Mouse (Mus musculus) layer of hippocampus, adult 2 months (tissue): Measurements from ENCODE around the gene Tmem50b. TPM values are rescaled to one million over a fixed set of nuclear protein-coding genes. Genes with fewer than 3 reads are reported as not detected.

Experiments used
- DNase-seq, 2 experiments: peaks; one replicate each; pipeline ENCODE4 v3.0.0; 2022; ENCODE audit warnings: low spot score in 2 of 2
- H3K27ac ChIP-seq: fragments of 200-600 bp; 2 replicates; pipeline ENCODE4 v1.8.1; 2022
- H3K4me3 ChIP-seq: fragments of 200-600 bp; 2 replicates; pipeline ENCODE4 v1.8.1; 2022; ENCODE audit warnings: mild to moderate bottlenecking
- CTCF ChIP-seq: fragments of 200-600 bp; conservative IDR thresholded peaks from 2 replicates; pipeline ENCODE4 v1.8.1; 2022; ENCODE audit warnings: antibody characterized with exemption, mild to moderate bottlenecking, moderate library complexity
- total RNA-seq, 2 experiments: library from RNA; stranded (reverse); gene quantifications; 2 replicates each; pipeline ENCODE4 v1.2.3; 2021

Gene Tmem50b
- total RNA-seq, 2 experiments from 2014 or later: 97.3 to 104 TPM

DNA sequence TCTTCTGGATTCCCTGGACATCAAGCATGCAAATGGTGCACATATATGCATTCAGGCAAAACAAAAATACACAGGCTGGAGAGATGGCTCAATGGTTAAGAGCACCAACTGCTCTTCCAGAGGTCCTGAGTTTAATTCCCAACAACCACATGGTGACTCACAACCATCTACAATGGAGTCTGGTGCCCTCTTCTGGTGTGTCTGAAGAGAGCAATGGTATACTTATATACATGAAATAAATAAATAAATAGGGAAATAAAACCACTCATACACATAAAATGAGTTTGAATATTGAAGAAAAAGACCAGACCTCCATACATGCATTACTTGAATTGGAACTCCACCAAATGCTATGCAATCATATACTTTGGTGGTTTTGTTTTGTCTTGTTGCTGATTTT, 1.6 kb upstream of the Tmem50b start:
- H3K27ac ChIP-seq: no peak overlapping the region
- DNase-seq: no peak
- peak; percentile 58 for TF ChIP-seq CTCF
- no peak overlapping the region for H3K4me3 ChIP-seq

- DNase-seq: peak; percentile 13 to 30
- Histone ChIP-seq H3K27ac (peak overlapping the region; percentile 95), H3K4me3 (peak overlapping the region; percentile 85)
- TF ChIP-seq CTCF: no peak
Observed at GRCm38 (mm10) chr16:91596779-91597671, 575 bp downstream of the Tmem50b start.

DNA sequence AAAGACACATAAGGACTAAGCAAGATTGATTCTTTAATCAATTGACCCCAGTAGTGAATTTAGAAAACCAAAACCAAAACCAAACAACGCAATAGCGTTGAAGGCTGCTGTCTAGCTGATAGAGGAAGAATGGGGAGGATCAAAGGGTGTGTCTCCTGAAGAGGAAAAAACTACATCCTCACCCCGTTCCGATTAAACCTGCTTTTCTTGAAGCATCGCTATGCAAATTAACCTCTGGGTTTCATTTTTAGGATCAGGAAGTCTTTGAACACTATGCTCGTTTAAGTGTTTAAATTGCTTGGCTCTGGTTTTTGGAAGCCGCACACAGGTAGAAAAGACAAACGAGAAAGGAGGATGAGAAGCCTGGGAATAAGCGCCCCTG, 1.2 kb downstream of the Tmem50b start:
- DNase-seq: no peak
- TF ChIP-seq CTCF: no peak
- Histone ChIP-seq H3K4me3 (peak overlapping the region; percentile 85), H3K27ac (no peak overlapping the region)

DNA sequence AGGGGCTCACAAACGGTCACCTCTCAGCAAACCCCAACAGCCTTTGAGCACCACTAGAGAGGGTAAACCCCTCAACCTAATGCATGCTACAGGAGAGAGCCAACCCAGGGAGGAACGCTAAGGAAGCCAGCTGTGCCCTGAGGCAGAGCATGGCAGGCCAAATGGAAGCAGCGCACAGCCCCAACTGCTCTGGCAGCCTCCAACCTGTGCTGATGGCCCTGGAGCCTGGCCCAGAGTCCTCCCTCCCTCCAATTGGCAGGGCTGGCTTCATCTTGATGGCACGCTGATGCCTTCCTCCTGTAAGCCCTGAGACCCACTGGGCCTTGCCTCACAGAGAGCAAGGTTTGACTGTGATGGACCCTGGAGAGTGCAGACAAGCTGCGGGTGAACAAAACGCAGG, 2.5 kb downstream of the Tmem50b start:
- Histone ChIP-seq H3K27ac (peak overlapping the region; percentile 3), H3K4me3 (no peak overlapping the region; the same call in 1 of the 2 replicates)
- DNase-seq: peak; percentile 24 to 49
- TF ChIP-seq CTCF: no peak

GRCm38 (mm10) chr16:91593262-91593661, 4.3 kb downstream of the Tmem50b start:
- DNase-seq: no peak
- H3K4me3 ChIP-seq: no peak overlapping the region
- no peak overlapping the region for H3K27ac ChIP-seq
- 0 out of 2 replicates have a peak, but pooled peaks have one; percentile 10 for TF ChIP-seq CTCF

GRCm38 (mm10) chr16:91592162-91592561, 5.4 kb downstream of the Tmem50b start:
- no peak overlapping the region for H3K27ac ChIP-seq
- H3K4me3 ChIP-seq: no peak overlapping the region
- DNase-seq: no peak
- no peak for TF ChIP-seq CTCF

DNA sequence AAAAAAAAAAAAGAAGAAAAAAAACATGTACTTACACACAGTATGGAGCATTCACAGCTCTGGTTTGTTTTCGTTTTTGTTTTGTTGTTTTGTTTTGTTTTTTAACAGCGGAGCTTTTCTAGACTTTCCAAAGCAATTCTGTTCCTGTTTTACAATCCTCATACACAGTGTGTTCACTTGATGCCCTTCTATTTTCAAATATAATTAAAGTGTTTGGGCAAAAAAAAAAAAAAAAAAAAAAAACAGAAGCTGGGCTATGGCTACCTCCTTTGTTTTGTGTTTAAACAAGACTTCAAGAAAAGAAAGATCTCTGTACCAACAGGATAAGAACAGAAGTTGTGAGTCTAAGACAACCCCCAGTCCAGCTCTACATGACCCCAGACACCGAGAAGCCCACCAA, 8.9 kb downstream of the Tmem50b start:
- no peak for DNase-seq
- no peak for TF ChIP-seq CTCF
- Histone ChIP-seq H3K4me3 (no peak overlapping the region), H3K27ac (no peak overlapping the region)

DNA sequence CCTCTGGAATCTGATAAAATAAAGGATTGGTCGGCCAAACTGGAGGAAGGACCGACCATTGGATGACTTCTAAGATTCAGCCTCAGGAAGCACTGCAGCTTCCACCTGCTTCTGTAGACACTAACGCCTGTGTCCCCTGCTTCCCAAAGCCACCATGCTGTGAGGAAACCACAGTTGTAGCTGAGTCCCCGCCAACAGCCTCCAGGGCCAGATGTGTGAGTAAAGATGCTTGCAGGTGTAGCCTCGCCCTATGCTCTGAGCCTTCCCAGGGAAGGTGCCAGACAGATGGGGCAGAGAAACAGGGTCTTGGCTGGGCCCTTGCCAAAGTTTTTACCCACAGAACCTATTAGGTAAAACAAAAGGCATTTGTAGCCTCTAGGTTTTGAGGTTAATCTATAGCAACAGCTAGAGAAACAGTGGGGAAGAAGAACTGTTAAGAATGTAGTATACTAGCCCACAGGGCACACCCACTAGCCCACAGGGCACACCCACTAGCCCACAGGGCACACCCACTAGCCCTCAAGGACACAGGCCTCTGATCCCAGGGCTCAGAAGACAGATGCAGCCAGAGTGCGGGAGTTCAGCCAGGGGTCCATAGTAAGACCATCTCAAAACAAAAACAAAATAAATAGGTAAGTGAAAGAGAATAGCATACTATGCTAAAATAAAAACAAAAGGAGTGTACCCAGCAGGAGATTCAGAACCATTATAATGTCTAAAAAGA, 9.7 kb downstream of the Tmem50b start:
- TF ChIP-seq CTCF: no peak
- no peak overlapping the region for H3K27ac ChIP-seq
- DNase-seq: no peak
- no peak overlapping the region for H3K4me3 ChIP-seq

DNA sequence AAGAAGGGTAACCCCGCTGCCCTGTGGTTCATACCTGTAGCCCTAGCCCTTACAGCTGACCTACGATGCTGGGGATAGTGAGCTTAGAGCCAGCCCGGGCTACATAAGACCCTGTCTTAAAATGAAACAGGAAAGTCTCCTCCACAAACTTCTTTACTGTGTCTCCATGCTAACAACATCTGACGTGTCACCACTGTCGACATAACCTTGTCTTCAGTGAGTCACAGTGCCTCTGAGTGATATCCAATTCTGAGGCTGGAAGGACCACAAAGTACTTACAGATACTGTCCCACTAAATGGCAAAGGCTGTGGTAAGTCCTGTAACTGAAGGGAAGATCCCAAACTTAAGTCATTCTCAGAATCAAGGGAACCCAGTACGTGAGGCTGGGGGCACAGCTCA, 11.4 kb downstream of the Tmem50b start:
- TF ChIP-seq CTCF: no peak
- Histone ChIP-seq H3K27ac (no peak overlapping the region), H3K4me3 (no peak overlapping the region)
- DNase-seq: no peak

- H3K27ac ChIP-seq: no peak overlapping the region
- no peak for DNase-seq
- TF ChIP-seq CTCF: no peak
- H3K4me3 ChIP-seq: no peak overlapping the region
Observed at GRCm38 (mm10) chr16:91585617-91586016, 12.0 kb downstream of the Tmem50b start.

GRCm38 (mm10) chr16:91582307-91582706, 15.3 kb downstream of the Tmem50b start:
- H3K27ac ChIP-seq: no peak overlapping the region
- DNase-seq: peak in 1 of 2 experiments; percentile 28
- TF ChIP-seq CTCF: peak; percentile 76
- no peak overlapping the region for H3K4me3 ChIP-seq

DNA sequence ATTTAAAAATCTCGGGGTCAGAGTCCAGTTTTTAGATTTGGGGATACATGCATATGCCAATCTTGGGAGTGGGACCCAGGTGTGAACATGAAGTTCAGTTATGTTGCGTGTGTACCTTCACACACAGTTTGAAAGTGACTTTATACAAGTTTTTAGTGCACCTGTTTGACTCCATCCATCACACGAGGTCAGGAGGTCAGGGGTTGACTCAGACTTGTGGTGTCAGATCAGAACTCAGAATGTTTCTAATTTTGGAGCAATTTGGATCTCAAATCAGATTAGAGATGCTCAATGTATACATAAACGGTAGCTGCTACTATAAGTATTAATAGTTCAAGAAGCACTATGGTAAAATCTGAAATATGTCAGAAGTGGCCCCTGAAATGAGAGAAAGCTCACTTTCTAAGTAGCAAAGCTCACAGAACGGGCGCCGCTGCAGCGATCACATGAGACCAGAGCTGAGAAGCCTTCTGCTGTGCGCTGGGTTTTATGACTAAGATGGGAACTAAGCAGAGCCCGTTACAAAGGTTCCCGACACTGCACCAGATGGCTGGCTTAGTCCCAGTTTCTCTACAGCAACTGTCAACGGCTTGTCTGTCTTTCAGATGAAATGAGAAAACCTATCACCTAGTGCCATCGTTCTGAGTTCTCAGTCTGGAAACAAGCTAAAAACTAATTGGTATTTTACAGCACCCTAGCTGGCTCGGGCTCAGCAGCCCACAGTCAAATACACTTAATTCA, 18.4 kb downstream of the Tmem50b start:
- DNase-seq: peak; percentile 37 to 46
- Histone ChIP-seq H3K27ac (peak overlapping the region; percentile 24; the same call in 1 of the 2 replicates), H3K4me3 (no peak overlapping the region)
- TF ChIP-seq CTCF: no peak

DNA sequence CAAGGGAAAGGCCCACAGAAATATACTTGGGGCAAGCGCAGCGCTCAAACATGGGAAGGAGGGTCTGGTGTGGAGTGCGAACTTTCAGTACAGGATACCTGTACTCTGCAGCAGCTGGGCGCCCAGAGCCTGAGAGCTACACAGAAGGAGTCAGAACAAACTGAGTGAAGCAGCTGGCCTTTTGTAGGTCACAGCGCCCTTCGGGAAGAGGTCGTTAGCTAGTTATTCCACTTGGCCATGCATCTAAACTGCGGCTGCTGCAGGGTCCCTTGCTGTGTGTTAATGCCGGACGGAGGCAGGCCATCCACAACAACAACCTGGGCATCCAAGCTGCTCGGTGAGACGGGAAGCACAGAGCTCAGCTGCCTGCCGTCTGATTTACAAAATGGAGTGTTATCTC, 22.4 kb downstream of the Tmem50b start:
- Histone ChIP-seq H3K27ac (no peak overlapping the region), H3K4me3 (no peak overlapping the region)
- no peak for TF ChIP-seq CTCF
- DNase-seq: no peak
